Mouse (Mus musculus): Measurements from ENCODE around the gene Gm20441. TPM values are rescaled to one million over a fixed set of nuclear protein-coding genes. Genes with fewer than 3 reads are reported as not detected.

Gm20441 gene
- total RNA-seq (2014; rRNA removed) (not detected in 2 replicates), polyA plus RNA-seq (2015; fragmentation: Nextera tagmentation; extraction: Ambion mirVana) (not detected in 2 replicates)

DNA sequence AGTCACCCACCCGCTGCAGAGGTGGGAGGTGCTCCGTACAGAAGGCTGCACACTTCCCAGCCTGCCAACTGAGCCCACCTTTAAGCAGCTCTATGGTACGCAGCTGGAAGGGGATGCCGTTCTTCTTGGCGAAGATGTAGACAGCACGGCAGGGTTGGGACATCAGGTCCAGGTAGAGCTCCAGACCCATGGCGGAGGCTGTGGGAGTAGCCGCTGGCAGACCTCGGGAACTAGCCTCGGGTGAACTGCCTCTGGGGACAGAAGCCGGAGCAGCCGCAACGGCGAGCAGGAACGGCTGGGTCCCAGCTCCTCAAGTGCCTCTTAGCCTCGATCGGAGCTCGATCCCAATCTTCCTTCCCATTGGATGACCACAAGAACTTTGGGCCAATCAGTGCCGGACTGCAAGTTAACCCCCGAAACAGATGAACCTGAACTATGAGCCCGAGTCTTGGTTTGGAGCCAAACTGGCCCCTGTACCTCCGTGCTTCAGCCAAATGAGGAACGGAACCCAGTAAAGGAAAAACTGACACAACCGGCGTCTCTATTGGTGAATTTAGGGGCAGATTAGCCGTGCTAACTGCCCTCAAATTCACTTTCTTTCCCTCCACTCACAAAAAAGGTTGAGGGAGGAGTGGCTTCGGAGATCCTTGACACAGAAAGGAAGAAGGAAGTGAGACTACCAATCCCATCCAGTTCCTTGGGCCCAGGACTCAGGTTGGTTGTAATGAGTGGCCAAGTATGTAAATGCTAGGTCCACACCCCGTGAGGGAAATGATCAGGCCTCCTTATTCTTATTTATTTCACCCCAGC is at the start of gene Gm20441, which contains the start of gene Gstt3:
Gm20441 (minus strand) TSS at position 186 of the 810 bp plus-strand sequence.
Gstt3 (minus strand) TSS at position 646 of the 810 bp plus-strand sequence.
- TF ChIP-seq CTCF (IDR thresholded peaks at IDR 0.05; ENCODE audit: low read depth): no peak
- peak within 1 kb of the TSS; percentile 53 for H3K4me2 ChIP-seq (ENCODE audit: low read depth)
- peak within 1 kb of the TSS; percentile 32; the same call in 1 of the 2 replicates for H3K9ac ChIP-seq
- H3K9me3 ChIP-seq (ENCODE audit: low read length): no peaks in the 10 kb centered on the region
- no peaks in the 10 kb centered on the region for H3K36me3 ChIP-seq (ENCODE audit: insufficient read depth)
- WGBS: 1% methylated on average over 28 of the region's 28 CpGs
- H3K4me1 ChIP-seq (ENCODE audit: insufficient read depth): 0 out of 2 replicates have a peak, but pooled peaks cover 8% of the 10 kb centered on the region
- H3K4me3 ChIP-seq (ENCODE audit: low read depth, low read length): peak within 1 kb of the TSS; percentile 27
- ATAC-seq (no peak), DNase-seq (peak; percentile 4)
- H3K27me3 ChIP-seq (ENCODE audit: insufficient read depth, low read length): peaks cover 16% of the 10 kb centered on the region
- no peak within 1 kb of the TSS for H3K27ac ChIP-seq (ENCODE audit: low read depth, low read length)

GRCm38 (mm10) chr10:75830275-75830670 is 49.5 kb upstream of the Gm20441 start:
- H3K27me3 ChIP-seq (ENCODE audit: insufficient read depth, low read length): peaks cover 24% of the 10 kb centered on the region
- no peak for ATAC-seq

GRCm38 (mm10) chr10:75829529-75830274 is 48.9 kb upstream of the Gm20441 start:
- no peak overlapping the region for H3K9ac ChIP-seq
- H3K27ac ChIP-seq (ENCODE audit: low read depth, low read length): no peak overlapping the region
- no peak for TF ChIP-seq CTCF (IDR thresholded peaks at IDR 0.05; ENCODE audit: low read depth)
- DNase-seq (no peak), ATAC-seq (no peak)
- no peak overlapping the region for H3K4me3 ChIP-seq (ENCODE audit: low read depth, low read length)
- H3K4me2 ChIP-seq (ENCODE audit: low read depth): no peak overlapping the region
- 88% methylated on average over 2 of the region's 2 CpGs for WGBS
- no peaks in the 10 kb centered on the region for H3K9me3 ChIP-seq (ENCODE audit: low read length)
- peaks cover 4% of the 10 kb centered on the region; the same call in 1 of the 2 replicates for H3K4me1 ChIP-seq (ENCODE audit: insufficient read depth)
- peaks cover 21% of the 10 kb centered on the region for H3K27me3 ChIP-seq (ENCODE audit: insufficient read depth, low read length)
- no peaks in the 10 kb centered on the region for H3K36me3 ChIP-seq (ENCODE audit: insufficient read depth)

More at GRCm38 (mm10) chr10:75830275-75830670, 49.5 kb upstream of the Gm20441 start:
- Histone ChIP-seq H3K4me2 (ENCODE audit: low read depth) (no peak overlapping the region), H3K27ac (ENCODE audit: low read depth, low read length) (no peak overlapping the region), H3K9me3 (ENCODE audit: low read length) (no peaks in the 10 kb centered on the region), H3K4me3 (ENCODE audit: low read depth, low read length) (no peak overlapping the region), H3K4me1 (ENCODE audit: insufficient read depth) (peaks cover 4% of the 10 kb centered on the region; the same call in 1 of the 2 replicates), H3K9ac (no peak overlapping the region), H3K36me3 (ENCODE audit: insufficient read depth) (no peaks in the 10 kb centered on the region)
- 90% methylated on average over 2 of the region's 2 CpGs for WGBS
- no peak for DNase-seq
- no peak for TF ChIP-seq CTCF (IDR thresholded peaks at IDR 0.05; ENCODE audit: low read depth)

GRCm38 (mm10) chr10:75828500-75828931 is 47.8 kb upstream of the Gm20441 start:
- Histone ChIP-seq H3K4me3 (ENCODE audit: low read depth, low read length) (no peak overlapping the region), H3K9ac (no peak overlapping the region), H3K36me3 (ENCODE audit: insufficient read depth) (no peaks in the 10 kb centered on the region), H3K9me3 (ENCODE audit: low read length) (no peaks in the 10 kb centered on the region), H3K4me1 (ENCODE audit: insufficient read depth) (no peaks in the 10 kb centered on the region), H3K4me2 (ENCODE audit: low read depth) (no peak overlapping the region), H3K27ac (ENCODE audit: low read depth, low read length) (no peak overlapping the region), H3K27me3 (ENCODE audit: insufficient read depth, low read length) (peaks cover 11% of the 10 kb centered on the region; the same call in 1 of the 2 replicates)
- peak; percentile 66 for ATAC-seq
- DNase-seq: peak; percentile 60
- no peak for TF ChIP-seq CTCF (IDR thresholded peaks at IDR 0.05; ENCODE audit: low read depth)

GRCm38 (mm10) chr10:75827668-75828360 is 47.1 kb upstream of the Gm20441 start:
- Histone ChIP-seq H3K4me3 (ENCODE audit: low read depth, low read length) (no peak overlapping the region), H3K4me1 (ENCODE audit: insufficient read depth) (no peaks in the 10 kb centered on the region), H3K27me3 (ENCODE audit: insufficient read depth, low read length) (peaks cover 6% of the 10 kb centered on the region; the same call in 1 of the 2 replicates), H3K4me2 (ENCODE audit: low read depth) (no peak overlapping the region), H3K36me3 (ENCODE audit: insufficient read depth) (no peaks in the 10 kb centered on the region), H3K9ac (no peak overlapping the region), H3K9me3 (ENCODE audit: low read length) (no peaks in the 10 kb centered on the region), H3K27ac (ENCODE audit: low read depth, low read length) (no peak overlapping the region)
- TF ChIP-seq CTCF (IDR thresholded peaks at IDR 0.05; ENCODE audit: low read depth): no peak
- ATAC-seq (no peak), DNase-seq (no peak)
- WGBS: 91% methylated on average over 4 of the region's 4 CpGs

DNA sequence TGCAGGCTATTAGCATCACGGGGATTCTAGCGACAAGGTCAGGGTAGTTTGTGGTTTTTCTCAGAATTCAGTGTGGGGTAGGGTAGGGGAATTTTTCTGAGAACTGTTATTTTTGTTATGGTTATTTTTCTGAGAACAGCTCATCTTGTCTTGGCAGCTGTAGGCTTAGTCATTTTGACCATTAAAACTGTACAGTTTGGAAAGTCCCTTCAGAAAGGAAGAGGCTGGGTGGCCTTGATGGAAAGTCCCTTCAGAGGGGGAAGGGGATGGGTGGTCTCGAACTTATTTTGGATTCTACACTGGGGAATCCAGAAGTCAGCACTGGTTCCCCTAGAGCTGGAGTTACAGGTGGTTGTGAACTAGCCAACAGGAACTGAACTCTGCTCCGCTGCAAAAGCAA is 43.8 kb upstream of the Gm20441 start:
- no peak overlapping the region for H3K27ac ChIP-seq (ENCODE audit: low read depth, low read length)
- no peaks in the 10 kb centered on the region for H3K9me3 ChIP-seq (ENCODE audit: low read length)
- DNase-seq: no peak
- no peaks in the 10 kb centered on the region for H3K27me3 ChIP-seq (ENCODE audit: insufficient read depth, low read length)
- no peak for TF ChIP-seq CTCF (IDR thresholded peaks at IDR 0.05; ENCODE audit: low read depth)
- H3K4me2 ChIP-seq (ENCODE audit: low read depth): no peak overlapping the region
- no peaks in the 10 kb centered on the region for H3K4me1 ChIP-seq (ENCODE audit: insufficient read depth)
- no peak overlapping the region for H3K4me3 ChIP-seq (ENCODE audit: low read depth, low read length)
- H3K36me3 ChIP-seq (ENCODE audit: insufficient read depth): no peaks in the 10 kb centered on the region
- no peak for ATAC-seq
- no peak overlapping the region for H3K9ac ChIP-seq
- 88% methylated on average over 4 of the region's 4 CpGs for WGBS

Measured in forebrain, postnatal 0 days (tissue).